Mouse (Mus musculus) embryonic fibroblast, embryonic 13.5 days (primary cell): ENCODE measurements at regions not wholly inside any gene's neighbourhood (a gene's known extent, or its start where the extent isn't known, plus 50 kb on each side); places are given as distances from the start of the nearest gene placed in this dataset.

Experiments used
- CTCF ChIP-seq: IDR thresholded peaks from 2 replicates; pipeline ENCODE4 v1.5.1; 2011; ENCODE audit warnings: mild to moderate bottlenecking, control low read depth, low read length, moderate library complexity, borderline replicate concordance; ENCODE audit not compliant: insufficient read depth
- POLR2A ChIP-seq: IDR thresholded peaks from 2 replicates; pipeline ENCODE4 v1.6.1; 2011; ENCODE audit warnings: low read depth, mild to moderate bottlenecking, control low read depth, low read length, moderate library complexity

GRCm38 (mm10) chr12:12578278-12578677, 316.3 kb downstream of the Fam49a start:
- TF ChIP-seq POLR2A (no peak), CTCF (no peak)
